Mouse (Mus musculus) layer of hippocampus, adult 9-11 months (tissue): ENCODE data around the gene Zfp365.

Experiments
- DNase-seq: peaks from one replicate; pipeline ENCODE4 v3.0.0; 2022

The Zfp365 gene

DNA sequence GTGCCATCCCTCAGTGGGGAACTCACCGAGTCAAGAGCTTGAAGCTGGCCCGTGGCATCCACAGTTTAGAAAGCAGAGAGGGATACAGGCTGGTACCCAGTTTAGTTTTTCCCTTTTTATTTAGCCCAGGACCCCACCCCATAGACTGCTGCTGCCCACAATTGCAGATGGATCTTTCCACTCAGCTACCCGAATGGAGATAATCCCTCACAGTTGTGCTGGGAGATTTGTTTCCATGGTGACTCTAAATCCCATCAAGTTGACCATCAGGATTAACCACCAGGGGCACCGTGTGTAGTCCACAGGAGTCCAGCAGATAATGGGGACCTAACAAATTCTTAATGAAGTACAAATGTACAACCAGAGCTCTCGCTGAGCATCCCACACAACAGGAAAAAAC lies 11.3 kb downstream of the Zfp365 start:
- no peak for DNase-seq

DNA sequence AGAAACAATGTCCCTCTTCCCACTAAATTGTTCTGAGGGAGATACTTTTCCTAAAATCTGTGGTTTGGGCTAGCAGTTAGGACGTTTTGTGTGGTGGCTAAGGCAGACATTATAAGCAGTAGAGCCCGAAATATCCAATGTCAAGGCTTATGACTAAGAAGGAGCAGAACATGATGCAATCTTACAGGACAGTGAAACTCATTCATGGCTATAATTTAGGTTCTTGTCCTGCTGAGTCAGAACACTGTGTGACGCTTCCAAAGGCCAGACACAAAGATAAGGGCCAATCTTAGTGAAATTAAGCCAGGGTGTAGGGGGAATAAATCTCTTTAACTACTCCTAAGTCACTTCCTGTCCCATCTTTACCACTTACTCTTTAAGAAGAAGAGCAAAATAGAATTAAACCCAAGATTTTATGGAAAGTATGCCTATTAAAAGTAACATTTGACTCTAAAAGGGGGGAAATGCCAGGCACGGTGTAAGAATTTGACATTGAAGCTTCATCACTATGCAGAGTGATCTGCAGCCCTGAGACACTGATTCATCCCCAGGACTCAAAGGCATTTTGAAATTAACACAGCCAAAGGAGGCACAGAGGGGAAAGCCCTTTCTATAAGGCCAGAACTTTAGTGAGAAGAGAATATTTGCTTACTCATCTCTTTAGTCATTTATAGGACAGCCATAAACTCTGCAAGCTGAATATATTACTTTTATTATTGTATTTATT lies 13.3 kb downstream of the Zfp365 start:
- no peak for DNase-seq

DNA sequence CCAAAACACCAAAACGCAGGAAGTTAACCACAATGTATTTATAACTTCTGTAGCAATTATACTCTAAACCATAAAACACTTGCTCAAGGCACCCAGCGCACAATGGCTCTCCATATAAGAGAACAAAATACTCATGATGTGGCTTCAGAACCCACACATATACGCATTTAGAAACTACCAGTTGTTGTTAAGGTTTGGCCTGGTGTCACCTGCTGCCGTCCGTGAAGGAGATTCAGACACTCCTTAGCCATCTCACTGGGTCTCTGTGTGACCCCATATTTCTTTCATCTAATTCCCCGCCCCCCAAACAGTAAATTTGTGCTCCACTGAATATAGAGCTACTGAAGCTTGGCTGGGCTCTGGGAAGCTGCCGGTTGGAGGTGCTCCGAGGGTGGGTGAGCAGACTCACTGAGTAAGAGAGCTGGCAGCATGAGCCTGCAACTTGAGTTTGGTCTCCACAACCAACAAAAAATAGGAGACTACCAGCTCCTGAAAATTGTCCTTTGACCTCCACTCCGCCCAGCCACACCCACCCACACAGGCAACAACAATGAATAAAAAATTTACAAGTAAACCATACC lies 14.0 kb downstream of the Zfp365 start:
- peak; percentile 47 for DNase-seq

DNA sequence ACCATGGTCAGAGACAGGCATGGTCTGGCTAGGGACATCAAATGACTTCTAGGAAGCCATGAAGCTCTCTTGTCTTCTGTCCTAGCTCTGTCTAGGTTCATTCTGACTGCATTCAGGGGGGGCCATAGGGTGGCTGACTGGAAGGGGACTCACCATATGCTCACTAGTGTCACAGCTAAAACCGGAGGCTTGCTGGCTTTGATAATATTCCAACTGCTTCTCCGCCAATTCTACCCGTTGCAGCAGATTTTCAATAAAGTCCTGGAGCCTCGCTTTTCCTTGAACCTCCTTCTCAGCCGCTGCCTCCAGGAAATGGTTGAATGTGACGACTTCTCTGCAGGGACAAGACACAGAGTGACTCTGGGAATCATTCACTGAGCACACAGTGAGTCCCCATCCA lies 15.2 kb downstream of the Zfp365 start:
- DNase-seq = no peak

DNA sequence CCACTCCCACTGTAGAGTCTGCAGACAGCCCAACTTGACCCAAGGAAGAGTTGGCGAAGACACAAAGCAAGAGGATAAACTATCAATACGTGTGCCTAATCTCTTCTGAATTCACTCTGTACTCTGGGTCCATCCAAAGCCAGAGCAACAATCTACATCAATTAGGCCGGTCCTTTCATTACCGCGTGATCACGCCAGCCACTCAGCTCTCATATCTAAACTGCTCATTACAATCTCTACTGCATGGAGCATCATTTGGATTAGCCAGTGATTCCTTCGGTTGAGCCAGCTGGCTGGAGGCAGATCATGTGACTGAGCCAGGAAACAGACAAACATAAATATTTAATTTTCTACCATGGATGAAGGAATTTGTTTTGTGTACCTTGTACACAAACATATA lies 17.8 kb downstream of the Zfp365 start:
- no peak for DNase-seq

DNA sequence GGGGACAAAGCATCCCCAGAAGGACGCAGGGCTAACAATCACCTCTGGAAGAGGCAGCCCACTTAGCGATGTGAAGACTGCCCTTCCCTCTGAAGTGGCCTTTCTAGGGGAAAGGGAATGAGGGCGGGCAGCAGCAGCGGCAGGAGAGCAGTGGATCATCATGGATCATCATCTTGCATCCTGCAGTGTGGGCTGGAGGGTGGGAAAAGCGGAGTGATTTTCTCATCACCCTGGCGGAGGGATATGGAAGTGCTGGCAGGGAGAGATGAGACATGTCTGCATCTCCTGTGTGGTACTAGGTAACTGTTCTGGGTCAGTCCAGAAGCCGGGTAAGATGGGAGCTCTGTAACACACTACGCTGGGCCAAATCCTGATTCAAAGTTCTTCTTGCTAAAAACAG lies 18.4 kb downstream of the Zfp365 start:
- DNase-seq = no peak

DNA sequence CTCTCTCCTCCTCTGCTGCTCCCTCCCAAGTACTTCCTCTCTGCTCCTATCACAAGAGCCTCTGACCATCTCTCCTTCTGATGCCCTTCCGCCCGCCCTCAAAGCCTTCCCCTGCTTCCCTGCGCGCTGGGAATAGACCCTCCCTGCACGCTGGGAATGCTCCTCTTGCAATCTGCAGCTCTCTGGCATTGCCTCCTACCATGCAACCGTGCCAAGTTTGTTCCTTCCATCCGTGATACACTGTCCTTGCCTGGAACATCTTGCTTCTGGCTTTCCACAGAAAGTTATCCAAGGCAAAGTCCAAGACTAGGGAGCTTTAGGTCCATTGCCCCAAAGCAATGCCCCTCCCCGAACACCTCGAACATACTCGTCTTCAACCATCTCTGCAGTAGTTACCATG lies 19.2 kb downstream of the Zfp365 start:
- DNase-seq = no peak

DNA sequence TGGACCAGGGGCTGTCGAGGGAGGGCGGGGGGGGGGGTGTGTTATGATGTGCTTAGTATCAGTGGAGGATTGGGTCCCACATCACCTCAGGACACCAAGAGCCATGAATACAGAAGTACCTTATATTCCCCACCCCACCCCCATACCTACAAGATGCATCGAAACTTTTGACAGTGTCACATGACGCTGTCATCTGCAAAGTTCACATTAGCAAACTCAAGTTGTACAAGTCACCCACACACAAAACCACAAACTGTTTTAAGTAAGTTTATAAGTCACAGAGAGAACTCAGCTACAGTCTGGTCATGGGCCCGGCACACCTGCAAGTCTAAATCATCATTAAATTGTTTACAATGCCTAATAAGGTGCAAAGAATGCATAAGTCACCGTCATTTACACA lies 21.3 kb downstream of the Zfp365 start:
- DNase-seq = no peak

DNA sequence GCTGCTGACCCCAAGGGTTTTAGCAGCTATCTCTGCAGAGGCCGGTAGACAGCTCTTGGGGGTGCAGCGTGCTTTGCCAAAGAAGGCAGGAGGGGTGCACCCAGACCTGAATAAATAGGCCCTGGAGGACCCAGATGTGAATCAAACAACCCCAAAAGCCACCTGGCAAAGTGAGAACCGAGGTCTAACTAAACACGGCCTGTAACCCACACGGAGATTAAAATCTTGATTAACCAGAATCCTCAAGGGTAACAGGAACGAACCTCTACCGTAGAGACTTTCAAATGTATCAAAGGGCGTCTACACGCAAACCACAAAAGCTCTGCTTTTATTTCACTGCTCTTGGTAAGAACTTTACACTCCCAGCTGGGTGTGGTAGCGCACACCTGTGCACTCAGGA lies 24.5 kb downstream of the Zfp365 start:
- no peak for DNase-seq

DNA sequence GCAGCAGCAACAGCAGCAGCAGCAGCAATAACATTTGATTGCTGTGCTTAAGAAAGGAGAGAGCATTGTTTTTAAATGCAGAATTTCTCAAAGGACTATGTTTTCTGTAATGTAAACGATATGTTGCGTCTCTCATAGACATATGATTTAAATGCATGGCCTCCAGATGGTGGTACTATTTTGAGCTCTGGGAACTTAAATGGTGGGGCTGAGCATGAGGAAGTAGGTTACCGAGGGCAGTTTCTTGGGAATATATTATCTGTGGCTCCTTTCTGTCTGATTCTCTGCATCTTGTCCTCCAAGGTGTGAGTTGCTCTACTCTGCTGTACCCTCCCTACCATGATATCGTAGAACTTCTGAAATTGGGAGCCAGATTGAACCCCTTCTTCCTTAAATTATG lies 31.8 kb downstream of the Zfp365 start:
- DNase-seq = no peak

DNA sequence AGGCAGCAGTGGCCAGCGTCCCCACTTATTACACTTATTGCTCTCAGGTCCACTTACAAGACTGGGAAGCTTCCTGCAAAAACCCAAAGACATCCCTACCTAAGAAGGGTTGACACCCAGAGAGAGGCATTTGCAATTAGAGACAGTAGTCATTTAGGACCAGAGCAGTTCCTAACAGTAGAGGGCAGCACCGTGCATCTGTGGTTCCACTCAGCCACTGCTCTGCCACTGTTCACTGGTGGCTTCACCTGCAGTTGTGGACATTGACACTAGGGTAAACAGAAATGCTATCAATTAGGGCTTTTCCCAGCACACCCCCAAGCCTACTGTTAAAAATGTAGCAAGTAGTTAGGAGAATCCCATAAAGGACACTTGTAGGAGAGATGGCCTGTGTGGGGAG lies 40.7 kb downstream of the Zfp365 start:
- DNase-seq = peak; percentile 74

DNA sequence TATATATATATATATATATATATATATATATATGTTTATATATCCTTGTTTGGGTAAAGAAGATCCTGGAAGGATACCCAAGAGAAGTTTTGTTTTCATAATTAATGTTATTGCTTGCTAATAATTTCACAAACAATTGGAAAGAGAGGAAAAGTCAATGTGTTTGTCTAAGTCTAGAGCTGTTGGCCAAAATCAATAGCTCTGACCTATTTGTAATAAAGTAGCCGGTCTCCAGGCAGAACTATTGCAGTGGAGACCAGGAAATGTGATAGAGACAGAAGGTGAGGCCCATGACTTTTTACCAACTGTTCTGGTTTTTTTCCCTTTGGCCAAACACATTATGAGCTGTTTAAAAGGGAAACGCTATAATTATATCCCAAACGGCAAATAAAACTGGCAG lies 44.2 kb downstream of the Zfp365 start:
- no peak for DNase-seq

DNA sequence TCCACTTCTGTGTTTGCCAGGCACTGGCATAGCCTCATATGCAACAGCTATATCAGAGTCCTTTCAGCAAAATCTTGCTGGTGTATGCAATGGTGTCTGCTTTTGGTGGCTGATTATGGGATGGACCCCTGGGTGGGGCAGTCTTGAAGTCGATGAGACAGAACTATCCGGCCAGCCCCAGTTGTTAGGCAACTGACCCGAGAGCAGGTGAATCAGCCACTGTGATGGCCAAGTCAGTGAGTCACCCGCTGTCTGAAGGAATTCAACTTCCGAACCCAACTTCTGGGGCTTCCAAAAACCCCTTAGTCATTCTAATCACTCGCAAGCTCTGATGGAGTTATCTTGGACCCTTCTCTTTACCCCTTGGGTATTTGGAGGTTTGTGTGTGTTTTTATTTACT lies 46.6 kb downstream of the Zfp365 start:
- DNase-seq = no peak

DNA sequence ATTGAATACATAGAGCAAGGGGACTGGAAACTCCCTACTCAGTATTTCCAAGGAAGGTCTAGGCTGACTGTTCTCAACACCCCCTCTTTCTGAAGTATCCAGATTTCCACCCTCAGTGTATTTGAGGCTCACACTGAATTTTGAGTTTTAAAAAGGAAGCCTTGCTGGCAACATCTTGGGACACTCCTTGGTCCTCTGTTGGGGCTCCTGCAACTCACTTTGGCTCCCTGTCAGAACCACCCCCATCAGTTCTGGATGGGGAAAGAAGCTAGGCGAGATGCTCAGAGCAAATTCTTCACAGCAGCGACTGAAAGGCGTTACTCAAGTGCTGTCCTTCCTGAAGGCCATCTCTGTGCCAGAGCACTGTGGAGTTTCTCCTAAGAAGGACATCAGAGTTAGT lies 47.4 kb downstream of the Zfp365 start:
- no peak for DNase-seq

DNA sequence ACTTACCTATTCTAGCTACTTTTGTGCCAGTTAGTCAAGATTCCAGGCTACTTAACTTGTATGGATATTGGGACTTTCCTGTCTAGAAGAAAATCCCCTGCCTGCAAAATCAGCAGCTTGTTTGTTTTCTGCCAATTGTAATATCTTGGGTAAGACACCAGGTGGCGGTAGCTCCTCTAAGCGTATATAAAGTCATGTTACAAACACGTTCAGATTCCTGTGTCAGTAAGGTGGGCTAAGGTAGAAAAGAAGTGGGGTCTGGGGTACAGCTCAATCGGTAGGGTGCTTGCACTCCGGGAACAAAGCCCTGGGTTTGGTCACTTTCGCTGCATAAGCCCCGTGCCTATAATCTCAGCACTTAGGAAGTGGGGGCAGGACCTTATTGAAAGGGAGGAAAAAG lies 50.1 kb downstream of the Zfp365 start:
- no peak for DNase-seq

DNA sequence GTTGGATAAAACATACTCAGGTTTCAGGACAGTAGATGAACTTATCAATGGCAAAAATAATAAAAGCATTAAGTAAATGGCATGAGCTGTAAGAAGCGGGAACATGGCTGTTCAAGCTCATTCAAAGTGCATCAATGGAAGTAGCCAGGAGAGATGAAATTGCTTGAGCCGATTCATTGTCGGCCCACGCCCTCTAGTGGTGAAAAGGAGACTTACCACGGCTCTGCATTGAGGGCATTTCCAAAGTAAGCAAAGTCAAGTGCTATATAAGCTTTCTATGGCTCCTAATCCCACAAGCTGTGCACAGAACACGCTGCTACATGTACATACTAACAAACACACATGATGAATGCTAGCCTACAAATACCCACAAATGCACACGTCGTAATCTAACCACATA lies 53.6 kb downstream of the Zfp365 start:
- DNase-seq = peak; percentile 78

DNA sequence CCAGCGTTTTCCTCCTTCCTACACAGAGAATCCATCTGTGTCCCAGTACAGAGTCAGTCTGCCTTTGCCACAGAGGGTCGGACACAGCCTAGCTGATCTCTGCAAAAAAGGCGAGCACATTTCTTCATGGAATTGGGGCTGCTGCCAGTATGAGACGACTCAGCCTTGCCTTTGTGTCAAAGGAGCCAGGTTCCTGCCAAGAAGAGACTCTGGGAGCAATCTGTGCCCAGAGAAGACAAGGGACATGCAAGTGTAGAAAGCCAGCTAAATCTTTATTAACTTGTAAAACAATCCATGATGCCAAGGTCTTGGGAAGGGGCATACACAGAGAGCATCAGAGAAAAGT lies 54.9 kb downstream of the Zfp365 start:
- DNase-seq = no peak

DNA sequence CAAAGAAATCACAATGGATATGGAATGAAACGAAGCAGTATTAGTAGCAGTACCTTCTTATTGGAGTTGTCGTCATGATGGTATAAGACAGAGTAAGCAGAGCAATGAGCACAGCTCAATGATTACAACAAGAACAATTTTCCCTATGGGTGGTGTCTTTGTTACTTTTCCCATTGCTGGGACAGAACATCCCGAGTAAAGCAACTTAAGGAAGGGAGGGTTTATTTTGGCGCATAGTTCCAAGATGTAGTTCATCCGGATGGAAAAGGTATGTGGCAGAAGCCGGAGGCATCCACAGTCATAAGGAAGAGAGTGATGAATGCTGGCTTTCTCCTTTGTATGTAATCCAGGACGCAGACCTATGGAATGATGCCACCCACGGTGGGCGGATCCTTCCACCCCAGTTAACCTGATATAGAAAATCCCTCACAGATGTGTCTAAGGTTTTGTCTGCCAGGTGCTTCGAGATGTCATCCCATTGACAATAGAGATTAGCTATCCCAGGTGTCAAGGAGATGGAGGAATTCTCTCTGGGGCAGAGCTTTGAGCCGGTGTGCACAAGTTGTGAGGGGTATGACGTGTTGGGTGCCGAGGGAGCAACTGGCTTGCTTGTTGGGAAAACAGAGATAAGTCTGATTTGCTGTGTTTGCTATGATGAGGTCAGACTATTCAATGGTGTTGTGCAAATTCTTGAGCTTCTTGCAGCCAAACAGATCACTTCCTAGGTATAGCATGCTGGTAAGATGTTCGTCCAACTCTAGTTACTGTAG lies 55.5 kb downstream of the Zfp365 start:
- no peak for DNase-seq

DNA sequence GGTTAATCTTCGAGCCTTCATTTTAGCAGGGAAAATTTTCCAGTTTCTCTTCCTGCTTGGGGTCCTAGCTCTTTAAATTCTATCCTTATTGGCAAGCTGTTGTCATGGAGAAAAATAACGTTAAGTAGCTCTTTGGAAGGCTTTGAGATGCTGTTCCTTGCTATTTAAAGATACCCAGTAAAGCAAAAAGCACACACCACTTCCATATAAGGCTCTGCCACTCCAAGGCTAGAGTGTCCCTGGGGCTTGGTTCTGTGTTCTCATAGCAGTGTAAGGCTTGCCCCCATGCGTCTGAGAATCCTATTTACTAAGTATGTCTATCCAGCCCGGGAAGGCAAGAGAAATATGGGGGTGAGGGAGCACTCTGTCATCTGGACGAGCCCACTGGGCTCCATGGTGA lies 56.7 kb downstream of the Zfp365 start:
- no peak for DNase-seq

DNA sequence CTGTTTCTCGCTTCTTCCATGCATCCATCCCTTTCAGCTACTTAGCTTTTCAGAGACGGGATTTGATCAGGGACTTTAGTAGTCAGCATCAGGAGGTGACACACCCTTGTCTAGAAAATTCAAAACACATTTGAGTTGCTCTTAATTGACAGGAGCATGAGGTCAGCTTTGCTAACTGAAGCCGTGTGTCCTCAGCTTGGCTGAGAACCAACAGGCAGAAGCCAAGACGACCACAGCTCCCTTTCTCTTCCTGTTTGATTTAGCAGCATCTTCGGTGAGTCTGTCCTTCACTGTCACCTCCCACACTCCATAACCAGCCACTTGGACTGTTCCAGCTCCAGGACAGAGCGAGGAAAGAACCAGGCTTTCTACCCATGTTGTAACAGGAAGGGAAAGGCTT lies 60.1 kb downstream of the Zfp365 start:
- no peak for DNase-seq

DNA sequence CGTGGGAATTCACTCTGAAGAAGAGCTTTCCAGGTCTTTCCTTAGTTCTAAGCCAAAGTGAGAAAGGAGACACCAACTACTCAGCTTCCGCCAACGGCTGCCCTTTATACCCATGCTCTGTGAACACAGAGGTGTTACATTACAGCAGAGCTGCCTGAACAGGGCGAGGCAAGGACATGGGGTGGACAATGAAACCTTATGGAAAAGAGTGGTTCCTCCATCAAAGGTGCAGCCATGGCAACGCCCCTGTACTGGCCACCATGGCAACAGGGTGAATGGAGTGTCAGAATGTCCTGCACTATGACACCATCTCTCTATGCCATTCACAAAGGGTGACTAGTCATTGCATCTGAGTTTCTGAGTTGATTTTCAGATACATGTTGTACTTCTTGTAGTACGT lies 61.4 kb downstream of the Zfp365 start:
- DNase-seq = no peak

DNA sequence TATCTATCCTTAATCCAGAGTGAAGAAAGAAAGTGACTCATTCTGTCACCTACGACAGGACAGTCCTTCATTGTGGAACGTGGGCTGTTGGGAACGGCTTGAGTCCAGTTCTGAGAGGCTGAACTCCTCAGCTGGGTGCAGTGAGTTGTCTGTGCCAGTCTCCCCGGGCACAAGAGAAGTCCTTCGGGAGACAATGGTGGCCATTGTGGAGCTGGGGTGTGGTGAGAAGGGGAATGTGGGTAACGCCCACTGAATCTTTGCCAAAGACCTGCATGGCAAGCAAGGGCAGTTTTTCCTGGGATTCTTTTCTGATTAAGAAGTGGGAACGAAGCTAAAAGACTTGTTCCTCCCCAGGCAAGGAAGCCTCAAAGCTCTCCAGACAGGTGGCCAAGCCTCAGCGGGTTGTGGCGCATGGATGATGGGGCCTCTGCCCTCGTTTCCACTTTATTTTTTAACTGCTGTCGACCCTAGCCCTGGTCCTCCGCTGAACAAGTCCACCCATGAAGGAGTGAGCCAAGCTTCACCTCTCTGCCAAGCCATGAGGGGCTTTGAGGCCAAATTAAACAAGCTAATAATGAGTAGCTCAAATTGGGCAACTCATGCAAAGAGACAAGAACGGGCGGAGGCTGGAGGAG lies 66.3 kb downstream of the Zfp365 start:
- DNase-seq = peak; percentile 44

DNA sequence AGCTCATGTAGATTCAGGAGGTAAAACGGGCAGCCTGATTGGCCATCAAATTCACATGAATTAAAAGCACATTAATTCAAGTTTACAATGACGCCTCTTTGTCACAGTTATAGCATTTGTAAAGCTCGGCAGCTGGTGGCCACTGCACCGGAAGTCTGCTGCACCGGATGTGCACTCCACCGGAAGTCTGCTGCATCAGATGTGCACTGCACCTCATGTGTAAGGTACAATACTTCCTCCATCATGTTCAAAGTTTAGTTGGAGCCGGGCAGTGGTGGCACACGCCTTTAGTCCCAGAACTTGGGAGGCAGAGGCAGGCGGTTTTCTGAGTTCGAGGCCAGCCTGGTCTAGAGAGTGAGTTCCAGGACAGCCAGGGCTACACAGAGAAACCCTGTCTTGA lies 70.9 kb downstream of the Zfp365 start:
- DNase-seq = no peak

DNA sequence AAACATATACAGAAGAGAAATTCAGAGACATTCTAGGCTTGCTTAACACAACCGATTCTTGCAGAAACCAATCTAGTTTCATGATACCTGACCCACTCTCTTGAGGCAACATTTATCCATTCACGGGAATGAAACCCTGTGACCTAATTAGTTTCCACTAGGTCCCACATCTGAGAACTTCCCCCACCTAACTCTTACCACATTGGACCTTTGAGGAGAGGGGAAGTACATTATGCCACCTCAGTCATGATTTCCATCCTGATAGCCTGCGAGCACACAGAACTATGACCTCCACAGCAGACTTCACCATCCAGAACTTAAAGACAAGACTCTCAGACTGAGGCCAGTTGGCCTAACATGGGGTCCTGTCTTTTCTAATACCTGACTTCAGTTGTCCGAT lies 71.7 kb downstream of the Zfp365 start:
- no peak for DNase-seq
